Mouse (Mus musculus): ENCODE measurements around the gene BC029722.
"Not testable (repeated sequence)": the region's sequence is repeated elsewhere in the genome, so short reads cannot be mapped to it uniquely, and the experiment has no call there.

The BC029722 gene

GRCm38 (mm10) chr2:155819392-155819448, at the start of gene BC029722:
BC029722 (minus strand) TSS chr2:155819426.
- DNase-seq (ENCODE audit: low read depth) = no peak

GRCm38 (mm10) chr2:155868320-155868719, 49.1 kb upstream of the BC029722 start:
- DNase-seq (ENCODE audit: low read depth) = no peak

GRCm38 (mm10) chr2:155863301-155863867, 44.2 kb upstream of the BC029722 start:
- DNase-seq (ENCODE audit: low read depth) = no peak

GRCm38 (mm10) chr2:155862573-155863300, 43.5 kb upstream of the BC029722 start:
- DNase-seq (ENCODE audit: low read depth) = no peak

- DNase-seq (ENCODE audit: low read depth) = no peak
Measured at GRCm38 (mm10) chr2:155861581-155861980, 42.4 kb upstream of the BC029722 start.

GRCm38 (mm10) chr2:155860102-155860501, 40.9 kb upstream of the BC029722 start:
- no peak for DNase-seq (ENCODE audit: low read depth)

- DNase-seq (ENCODE audit: low read depth) = no peak
Measured at GRCm38 (mm10) chr2:155852536-155852935, 33.3 kb upstream of the BC029722 start.

GRCm38 (mm10) chr2:155850120-155850519, 30.9 kb upstream of the BC029722 start:
- no peak for DNase-seq (ENCODE audit: low read depth)

- no peak for DNase-seq (ENCODE audit: low read depth)
Measured at GRCm38 (mm10) chr2:155849464-155849863, 30.2 kb upstream of the BC029722 start.

GRCm38 (mm10) chr2:155848291-155848690, 29.1 kb upstream of the BC029722 start:
- DNase-seq (ENCODE audit: low read depth) = peak; percentile 69

- DNase-seq (ENCODE audit: low read depth) = no peak
Measured at GRCm38 (mm10) chr2:155846930-155847329, 27.7 kb upstream of the BC029722 start.

- no peak for DNase-seq (ENCODE audit: low read depth)
Measured at GRCm38 (mm10) chr2:155838961-155839360, 19.7 kb upstream of the BC029722 start.

- DNase-seq (ENCODE audit: low read depth) = no peak
Measured at GRCm38 (mm10) chr2:155837961-155838360, 18.7 kb upstream of the BC029722 start.

- no peak for DNase-seq (ENCODE audit: low read depth)
Measured at GRCm38 (mm10) chr2:155834732-155835131, 15.5 kb upstream of the BC029722 start, which contains the start of gene Fam83c. Fam83c (minus strand) TSS chr2:155834854.

- DNase-seq (ENCODE audit: low read depth) = not testable (repeated sequence)
Measured at GRCm38 (mm10) chr2:155832087-155832486, 12.9 kb upstream of the BC029722 start.

GRCm38 (mm10) chr2:155831302-155831701, 12.1 kb upstream of the BC029722 start:
- DNase-seq (ENCODE audit: low read depth) = no peak

GRCm38 (mm10) chr2:155830841-155831240, 11.6 kb upstream of the BC029722 start:
- no peak for DNase-seq (ENCODE audit: low read depth)

- peak; percentile 85 for DNase-seq (ENCODE audit: low read depth)
Measured at GRCm38 (mm10) chr2:155826630-155827424, 7.6 kb upstream of the BC029722 start, which contains the start of gene Eif6. Eif6 (minus strand) TSS chr2:155826925.

GRCm38 (mm10) chr2:155825904-155826629, 6.8 kb upstream of the BC029722 start:
- DNase-seq (ENCODE audit: low read depth) = peak; percentile 25

- DNase-seq (ENCODE audit: low read depth) = no peak
Measured at GRCm38 (mm10) chr2:155823722-155824121, 4.5 kb upstream of the BC029722 start.

- no peak for DNase-seq (ENCODE audit: low read depth)
Measured at GRCm38 (mm10) chr2:155820779-155821178, 1.6 kb upstream of the BC029722 start.

GRCm38 (mm10) chr2:155819449-155820251, 424 bp upstream of the BC029722 start:
- DNase-seq (ENCODE audit: low read depth) = no peak

Measured in c-Kit-positive CD71-negative TER-119-negative erythroid progenitor cells, embryonic 14.5 days (primary cell).